In the genomic region with DNA sequence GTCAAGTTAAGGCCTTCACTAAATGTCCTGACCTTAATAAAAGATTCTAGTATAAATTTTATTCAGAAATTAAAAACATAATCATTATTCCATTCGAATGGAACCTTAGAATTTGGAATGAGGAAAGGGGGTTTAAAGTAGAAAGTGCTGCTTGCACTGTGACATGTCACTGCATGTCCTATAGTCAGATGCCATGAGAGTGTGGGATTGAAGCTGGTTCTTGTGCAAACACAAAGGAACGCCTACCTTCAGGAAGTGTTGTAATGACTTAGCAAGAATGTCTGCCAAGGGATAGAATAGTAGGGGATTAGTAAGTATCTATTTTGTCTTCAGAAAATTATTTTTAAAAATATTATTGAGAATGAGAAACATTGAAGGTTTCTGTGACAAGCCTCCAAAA, we compare ENCODE assay signal across 31 mouse cellular contexts.
DNase-seq lines count a peak whose midpoint lies in the region; ATAC-seq and TF ChIP-seq lines count a peak whose summit lies in the region.
"Had no signal": no experiment of that assay in that cellular context is flagged by ENCODE, and none has a peak within 500 bp of the region (broad histone marks: within the 10 kb centered on the region; RNA-seq: fewer than 3 reads in every experiment).

No protein-coding gene starts in this region.

- no peaks in the 10 kb centered on the region for H3K36me3 ChIP-seq in embryonic facial prominence, embryonic 14.5 days (ENCODE audit: control insufficient read depth, insufficient read depth, low read length)
- no peaks in the 10 kb centered on the region for H3K36me3 ChIP-seq in embryonic facial prominence, embryonic 10.5 days (replicated peaks)
- no peaks in the 10 kb centered on the region for H3K36me3 ChIP-seq in G1E (replicated peaks)
- H3K36me3 ChIP-seq: embryonic facial prominence, embryonic 12.5 days; forebrain, embryonic 10.5 days; heart, embryonic 12.5 days; heart, embryonic 15.5 days; hindbrain, embryonic 10.5 days; hindbrain, embryonic 13.5 days had no signal

- no peaks in the 10 kb centered on the region for H3K27me3 ChIP-seq in embryonic facial prominence, embryonic 14.5 days (replicated peaks; ENCODE audit: control insufficient read depth, insufficient read depth, low read length)
- H3K27me3 ChIP-seq in embryonic facial prominence, embryonic 10.5 days (replicated peaks; ENCODE audit: low read depth, poor library complexity, severe bottlenecking): no peaks in the 10 kb centered on the region
- no peaks in the 10 kb centered on the region for H3K27me3 ChIP-seq in G1E (ENCODE audit: insufficient read depth, low read length)
- H3K27me3 ChIP-seq: CH12.LX; embryonic facial prominence, embryonic 12.5 days; forebrain, embryonic 13.5 days; heart, embryonic 12.5 days; heart, embryonic 15.5 days; hindbrain, embryonic 13.5 days had no signal

- H3K4me1 ChIP-seq in embryonic facial prominence, embryonic 14.5 days (ENCODE audit: control insufficient read depth, insufficient read depth, low read length): no peaks in the 10 kb centered on the region
- H3K4me1 ChIP-seq in embryonic facial prominence, embryonic 10.5 days: no peaks in the 10 kb centered on the region
- no peaks in the 10 kb centered on the region for H3K4me1 ChIP-seq in G1E (ENCODE audit: insufficient read depth, low read depth, low read length)
- H3K4me1 ChIP-seq: embryonic facial prominence, embryonic 12.5 days; forebrain, embryonic 10.5 days; forebrain, embryonic 13.5 days; hindbrain, embryonic 10.5 days; hindbrain, embryonic 13.5 days had no signal

- intact Hi-C loops in left cerebral cortex, adult 2 months (cut with DNase I): no loop called here

- peak; percentile 50; the same call in 1 of the 2 replicates for ATAC-seq in embryonic facial prominence, embryonic 14.5 days (ENCODE audit: low read depth)
- ATAC-seq in G1E (ENCODE audit: extremely low read depth, insufficient number of reproducible peaks, low FRiP score, poor library complexity, severe bottlenecking): peak; percentile 29; the same call in 1 of the 2 replicates
- ATAC-seq: activated CD4-positive, CD25-positive, alpha-beta regulatory T cell, adult 4 months; forebrain, embryonic 13.5 days; forebrain, embryonic 16.5 days; hindbrain, embryonic 16.5 days had no signal

- DNase-seq in embryonic facial prominence, embryonic 14.5 days (ENCODE audit: low spot score): peak; percentile 53
- no peak for DNase-seq in embryonic facial prominence, embryonic 10.5 days (ENCODE audit: low spot score)
- no peak for DNase-seq in G1E (ENCODE audit: low spot score)
- peak; percentile 77 for DNase-seq in gonadal fat pad, adult 2 months (ENCODE audit: low read depth)
- DNase-seq in kidney, postnatal 10 days: no peak
- no peak for DNase-seq in layer of hippocampus, adult 18-20 months (ENCODE audit: low spot score in 2 of 2)
- DNase-seq in left cerebral cortex, adult 2 months (ENCODE audit: extremely low spot score in 1 of 2, low spot score in 2 of 2): no peak
- DNase-seq: adrenal gland, adult 8-10 months; adrenal gland, postnatal 25 days; B cell, adult 2 months; cerebellum, adult 11-12 months; cerebellum, adult 8-10 months; cerebellum, postnatal 10 days; cerebellum, postnatal 36 days; gastrocnemius, postnatal 10 days; gastrocnemius, postnatal 36 days; heart, adult 18-20 months; heart, postnatal 10 days; heart, postnatal 36 days had no signal

- no peak overlapping the region for H3K27ac ChIP-seq in embryonic facial prominence, embryonic 14.5 days (replicated peaks; ENCODE audit: low read depth, low read length)
- H3K27ac ChIP-seq in embryonic facial prominence, embryonic 10.5 days (replicated peaks): no peak overlapping the region
- no peak overlapping the region for H3K27ac ChIP-seq in left cerebral cortex, adult 2 months
- H3K27ac ChIP-seq: embryonic facial prominence, embryonic 12.5 days; forebrain, embryonic 10.5 days; forebrain, embryonic 13.5 days; heart, embryonic 15.5 days; hindbrain, embryonic 10.5 days; hindbrain, embryonic 13.5 days had no signal

- 63% methylated on average over 2 of the region's 2 CpGs for WGBS in embryonic facial prominence, embryonic 14.5 days
- WGBS in embryonic facial prominence, embryonic 10.5 days: 68% methylated on average over 2 of the region's 2 CpGs

- H3K9me3 ChIP-seq in embryonic facial prominence, embryonic 14.5 days (ENCODE audit: control insufficient read depth, low read length): no peaks in the 10 kb centered on the region
- no peaks in the 10 kb centered on the region for H3K9me3 ChIP-seq in embryonic facial prominence, embryonic 10.5 days
- H3K9me3 ChIP-seq in G1E (replicated peaks): no peaks in the 10 kb centered on the region
- H3K9me3 ChIP-seq: embryonic facial prominence, embryonic 12.5 days; forebrain, embryonic 10.5 days; forebrain, embryonic 13.5 days; heart, embryonic 12.5 days; heart, embryonic 15.5 days; hindbrain, embryonic 10.5 days; hindbrain, embryonic 13.5 days had no signal

- TF ChIP-seq CTCF in G1E (IDR thresholded peaks at IDR 0.05; ENCODE audit: low read depth, low read length): no peak
- no peak for TF ChIP-seq CTCF in left cerebral cortex, adult 2 months (IDR thresholded peaks at IDR 0.05)

- no peak overlapping the region for H3K9ac ChIP-seq in embryonic facial prominence, embryonic 14.5 days (ENCODE audit: low read depth, low read length)
- H3K9ac ChIP-seq: embryonic facial prominence, embryonic 12.5 days; forebrain, embryonic 13.5 days; heart, embryonic 12.5 days; heart, embryonic 15.5 days; hindbrain, embryonic 13.5 days had no signal

- no peak overlapping the region for H3K4me2 ChIP-seq in embryonic facial prominence, embryonic 14.5 days (ENCODE audit: low read depth, low read length)
- H3K4me2 ChIP-seq: embryonic facial prominence, embryonic 12.5 days; forebrain, embryonic 13.5 days; heart, embryonic 12.5 days; heart, embryonic 15.5 days; hindbrain, embryonic 13.5 days had no signal

- no peak overlapping the region for H3K4me3 ChIP-seq in embryonic facial prominence, embryonic 14.5 days (ENCODE audit: low read depth, low read length)
- no peak overlapping the region for H3K4me3 ChIP-seq in embryonic facial prominence, embryonic 10.5 days
- H3K4me3 ChIP-seq in G1E (ENCODE audit: low read depth, low read length): no peak overlapping the region
- no peak overlapping the region for H3K4me3 ChIP-seq in left cerebral cortex, adult 2 months
- H3K4me3 ChIP-seq: embryonic facial prominence, embryonic 12.5 days; erythroblast, embryonic 14.5 days; forebrain, embryonic 10.5 days; forebrain, embryonic 13.5 days; heart, embryonic 12.5 days; heart, embryonic 15.5 days; hindbrain, embryonic 10.5 days; hindbrain, embryonic 13.5 days had no signal

Comparison
In these comparisons a context has a peak if more than half of its experiments do, and no peak if none do; other contexts are left out.
1. DNase-seq: peak in embryonic facial prominence, embryonic 14.5 days (single experiment) and gonadal fat pad, adult 2 months (single experiment); none in embryonic facial prominence, embryonic 10.5 days (single experiment), G1E (single experiment), kidney, postnatal 10 days (single experiment), layer of hippocampus, adult 18-20 months (0 of 2) and left cerebral cortex, adult 2 months (0 of 2).